Mouse (Mus musculus): ENCODE data around the gene 1190005I06Rik. TPM values are rescaled to one million over a fixed set of nuclear protein-coding genes. Genes with fewer than 3 reads are reported as not detected.
A peak's percentile ranks its signal among the peaks of the same experiment; 100 is the strongest.
"Not testable (repeated sequence)": the region's sequence is repeated elsewhere in the genome, so short reads cannot be mapped to it uniquely, and the experiment has no call there.

The 1190005I06Rik gene
- polyA plus RNA-seq, 1 experiment from 2014 or later = 3.3 TPM

GRCm38 (mm10) chr8:120683602-120684001 is 36.2 kb upstream of the 1190005I06Rik start:
- Histone ChIP-seq H3K4me3 (no peak overlapping the region), H3K27ac (replicated peaks) (no peak overlapping the region), H3K4me2 (no peak overlapping the region), H3K4me1 (peaks cover 4% of the 10 kb centered on the region; the same call in 1 of the 2 replicates), H3K9ac (no peak overlapping the region), H3K27me3 (replicated peaks) (peaks cover 52% of the 10 kb centered on the region), H3K9me3 (no peaks in the 10 kb centered on the region), H3K36me3 (no peaks in the 10 kb centered on the region)
- 13% methylated on average over 10 of the region's 10 CpGs for WGBS
- no peak for ATAC-seq (ENCODE audit: extremely low read depth, insufficient number of reproducible peaks, low FRiP score, low TSS enrichment)

GRCm38 (mm10) chr8:120681113-120681512 is 33.7 kb upstream of the 1190005I06Rik start:
- 73% methylated on average over 10 of the region's 10 CpGs for WGBS
- ATAC-seq (ENCODE audit: extremely low read depth, insufficient number of reproducible peaks, low FRiP score, low TSS enrichment) = no peak
- H3K27me3 ChIP-seq (replicated peaks) = peaks cover 30% of the 10 kb centered on the region
- no peaks in the 10 kb centered on the region for H3K9me3 ChIP-seq
- H3K36me3 ChIP-seq = peaks cover 9% of the 10 kb centered on the region
- no peak overlapping the region for H3K4me3 ChIP-seq
- no peak overlapping the region for H3K9ac ChIP-seq
- H3K4me1 ChIP-seq = peaks cover 4% of the 10 kb centered on the region; the same call in 1 of the 2 replicates
- H3K27ac ChIP-seq (replicated peaks) = no peak overlapping the region
- H3K4me2 ChIP-seq = no peak overlapping the region

GRCm38 (mm10) chr8:120680405-120680804 is 33.0 kb upstream of the 1190005I06Rik start:
- H3K36me3 ChIP-seq = peaks cover 16% of the 10 kb centered on the region
- not testable (repeated sequence) for H3K4me3 ChIP-seq; H3K4me2 ChIP-seq; ATAC-seq (ENCODE audit: extremely low read depth, insufficient number of reproducible peaks, low FRiP score, low TSS enrichment); H3K9me3 ChIP-seq; H3K4me1 ChIP-seq; H3K27ac ChIP-seq (replicated peaks)
- peaks cover 28% of the 10 kb centered on the region for H3K27me3 ChIP-seq (replicated peaks)
- WGBS = 49% methylated on average over 7 of the region's 7 CpGs
- peak overlapping the region; percentile 2 for H3K9ac ChIP-seq

GRCm38 (mm10) chr8:120679629-120680387 is 32.4 kb upstream of the 1190005I06Rik start:
- ATAC-seq (ENCODE audit: extremely low read depth, insufficient number of reproducible peaks, low FRiP score, low TSS enrichment) = no peak
- peaks cover 28% of the 10 kb centered on the region for H3K27me3 ChIP-seq (replicated peaks)
- no peak overlapping the region for H3K4me3 ChIP-seq
- WGBS = 22% methylated on average over 11 of the region's 11 CpGs
- H3K4me1 ChIP-seq = peaks cover 4% of the 10 kb centered on the region; the same call in 1 of the 2 replicates
- H3K36me3 ChIP-seq = peaks cover 22% of the 10 kb centered on the region
- no peak overlapping the region for H3K4me2 ChIP-seq
- H3K27ac ChIP-seq (replicated peaks) = no peak overlapping the region
- no peaks in the 10 kb centered on the region for H3K9me3 ChIP-seq
- peak overlapping the region; percentile 2 for H3K9ac ChIP-seq

- no peak for ATAC-seq (ENCODE audit: extremely low read depth, insufficient number of reproducible peaks, low FRiP score, low TSS enrichment)
- peaks cover 28% of the 10 kb centered on the region for H3K27me3 ChIP-seq (replicated peaks)
- no peak overlapping the region for H3K27ac ChIP-seq (replicated peaks)
- 12% methylated on average over 10 of the region's 10 CpGs for WGBS
- peaks cover 4% of the 10 kb centered on the region; the same call in 1 of the 2 replicates for H3K4me1 ChIP-seq
- H3K9ac ChIP-seq = no peak overlapping the region
- H3K4me2 ChIP-seq = no peak overlapping the region
- peaks cover 31% of the 10 kb centered on the region for H3K36me3 ChIP-seq
- no peak overlapping the region for H3K4me3 ChIP-seq
- no peaks in the 10 kb centered on the region for H3K9me3 ChIP-seq
Observed at GRCm38 (mm10) chr8:120678447-120678846, 31.0 kb upstream of the 1190005I06Rik start.

- 67% methylated on average over 8 of the region's 8 CpGs for WGBS
- no peak overlapping the region for H3K4me3 ChIP-seq
- no peak overlapping the region for H3K4me2 ChIP-seq
- no peak overlapping the region for H3K9ac ChIP-seq
- H3K36me3 ChIP-seq = peaks cover 59% of the 10 kb centered on the region
- H3K9me3 ChIP-seq = no peaks in the 10 kb centered on the region
- ATAC-seq (ENCODE audit: extremely low read depth, insufficient number of reproducible peaks, low FRiP score, low TSS enrichment) = no peak
- H3K27ac ChIP-seq (replicated peaks) = no peak overlapping the region
- peaks cover 19% of the 10 kb centered on the region for H3K4me1 ChIP-seq
- peaks cover 12% of the 10 kb centered on the region for H3K27me3 ChIP-seq (replicated peaks)
Observed at GRCm38 (mm10) chr8:120675718-120676117, 28.3 kb upstream of the 1190005I06Rik start.

- no peak overlapping the region for H3K9ac ChIP-seq
- no peaks in the 10 kb centered on the region; the same call in 1 of the 2 replicates for H3K27me3 ChIP-seq (replicated peaks)
- peaks cover 74% of the 10 kb centered on the region for H3K36me3 ChIP-seq
- WGBS = 92% methylated on average over 7 of the region's 7 CpGs
- no peak for ATAC-seq (ENCODE audit: extremely low read depth, insufficient number of reproducible peaks, low FRiP score, low TSS enrichment)
- H3K4me2 ChIP-seq = no peak overlapping the region
- H3K9me3 ChIP-seq = no peaks in the 10 kb centered on the region
- H3K27ac ChIP-seq (replicated peaks) = no peak overlapping the region
- H3K4me3 ChIP-seq = no peak overlapping the region
- peaks cover 35% of the 10 kb centered on the region for H3K4me1 ChIP-seq
Observed at GRCm38 (mm10) chr8:120673298-120673697, 25.9 kb upstream of the 1190005I06Rik start.

- Histone ChIP-seq H3K27me3 (replicated peaks) (no peaks in the 10 kb centered on the region; the same call in 1 of the 2 replicates), H3K4me3 (no peak overlapping the region), H3K9ac (no peak overlapping the region), H3K9me3 (no peaks in the 10 kb centered on the region), H3K4me1 (peaks cover 35% of the 10 kb centered on the region), H3K36me3 (peaks cover 74% of the 10 kb centered on the region), H3K4me2 (no peak overlapping the region), H3K27ac (replicated peaks) (no peak overlapping the region)
- 88% methylated on average over 16 of the region's 16 CpGs for WGBS
- no peak for ATAC-seq (ENCODE audit: extremely low read depth, insufficient number of reproducible peaks, low FRiP score, low TSS enrichment)
Observed at GRCm38 (mm10) chr8:120672626-120673229, 25.3 kb upstream of the 1190005I06Rik start.

- Histone ChIP-seq H3K4me3 (no peak overlapping the region), H3K36me3 (peaks cover 68% of the 10 kb centered on the region), H3K27ac (replicated peaks) (no peak overlapping the region), H3K4me1 (peaks cover 38% of the 10 kb centered on the region), H3K4me2 (no peak overlapping the region), H3K27me3 (replicated peaks) (no peaks in the 10 kb centered on the region), H3K9ac (no peak overlapping the region), H3K9me3 (no peaks in the 10 kb centered on the region)
- 79% methylated on average over 6 of the region's 6 CpGs for WGBS
- ATAC-seq (ENCODE audit: extremely low read depth, insufficient number of reproducible peaks, low FRiP score, low TSS enrichment) = no peak
Observed at GRCm38 (mm10) chr8:120671775-120672174, 24.3 kb upstream of the 1190005I06Rik start.

- ATAC-seq (ENCODE audit: extremely low read depth, insufficient number of reproducible peaks, low FRiP score, low TSS enrichment) = peak; percentile 40
- Histone ChIP-seq H3K9ac (peak within 1 kb of the TSS; percentile 99), H3K4me2 (peak within 1 kb of the TSS; percentile 83), H3K9me3 (no peaks in the 10 kb centered on the region), H3K27ac (replicated peaks) (peak within 1 kb of the TSS; percentile 91), H3K4me3 (peak within 1 kb of the TSS; percentile 91), H3K4me1 (peaks cover 69% of the 10 kb centered on the region), H3K27me3 (replicated peaks) (no peaks in the 10 kb centered on the region), H3K36me3 (peaks cover 46% of the 10 kb centered on the region)
- under 1% methylated on average over 51 of the region's 51 CpGs for WGBS
Observed at GRCm38 (mm10) chr8:120668374-120668905, 21.0 kb upstream of the 1190005I06Rik start, which contains the start of gene Emc8. Gene Emc8, minus strand, starts transcription at chr8:120668573.

- H3K4me2 ChIP-seq = peak within 1 kb of the TSS; percentile 83
- peaks cover 66% of the 10 kb centered on the region for H3K4me1 ChIP-seq
- WGBS = under 1% methylated on average over 98 of the region's 105 CpGs
- no peaks in the 10 kb centered on the region for H3K27me3 ChIP-seq (replicated peaks)
- H3K9ac ChIP-seq = peak within 1 kb of the TSS; percentile 99
- peaks cover 40% of the 10 kb centered on the region for H3K36me3 ChIP-seq
- no peaks in the 10 kb centered on the region for H3K9me3 ChIP-seq
- H3K27ac ChIP-seq (replicated peaks) = peak within 1 kb of the TSS; percentile 91
- ATAC-seq (ENCODE audit: extremely low read depth, insufficient number of reproducible peaks, low FRiP score, low TSS enrichment) = peak; percentile 91
- H3K4me3 ChIP-seq = peak within 1 kb of the TSS; percentile 91
Observed at GRCm38 (mm10) chr8:120667561-120668373, 20.3 kb upstream of the 1190005I06Rik start, which contains the start of the genes Gm27021 and Cox4i1. Gene Gm27021, minus strand, starts transcription at chr8:120668079. Gene Cox4i1, plus strand, starts transcription at chr8:120668222.
